Mouse (Mus musculus) activated CD4-positive, CD25-positive, alpha-beta regulatory T cell, adult 9 weeks (primary cell): Measurements from ENCODE around the gene Hbb-y. TPM values are rescaled to one million over a fixed set of nuclear protein-coding genes. Genes with fewer than 3 reads are reported as not detected.

Experiments
- polyA plus RNA-seq: library from polyadenylated mRNA; unstranded; fragments of 100-300 nt; shearing (Covaris generic); gene quantifications from one replicate; pipeline ENCODE4 v1.2.1, GENCODE M21; 2017

The Hbb-y gene
- not detected for polyA plus RNA-seq

GRCm38 (mm10) chr7:103853090-103853489 is at the start of gene Hbb-y:
Gene Hbb-y (minus strand): TSS chr7:103853216.

GRCm38 (mm10) chr7:103894385-103894784 is 41.4 kb upstream of the Hbb-y start, which contains the start of gene Olfr64:
Gene Olfr64 (minus strand): TSS chr7:103894485.

GRCm38 (mm10) chr7:103886152-103886551 is 33.1 kb upstream of the Hbb-y start, which contains the start of gene Olfr66:
Gene Olfr66 (minus strand): TSS chr7:103886252.

GRCm38 (mm10) chr7:103843034-103843433 is 10.0 kb downstream of the Hbb-y start, which contains the start of gene Hbb-bh1:
Gene Hbb-bh1 (minus strand): TSS chr7:103843164.

GRCm38 (mm10) chr7:103840268-103840667 is 12.7 kb downstream of the Hbb-y start, which contains the start of gene Hbb-bh2:
Gene Hbb-bh2 (minus strand): TSS chr7:103840520.

GRCm38 (mm10) chr7:103827808-103828207 is 25.2 kb downstream of the Hbb-y start, which contains the start of gene Hbb-bs:
Gene Hbb-bs (minus strand): TSS chr7:103828096.

GRCm38 (mm10) chr7:103813766-103814165 is 39.2 kb downstream of the Hbb-y start, which contains the start of gene Hbb-bt:
Gene Hbb-bt (minus strand): TSS chr7:103813996.

Other genes starting within 250 kb of the Hbb-y start
- gene Olfr620, start 240.7 kb downstream of the Hbb-y start, polyA plus RNA-seq, result not detected
- not detected for gene Olfr622, start 210.5 kb downstream of the Hbb-y start, polyA plus RNA-seq
- gene Olfr623, start 189.5 kb downstream of the Hbb-y start, polyA plus RNA-seq, result not detected
- not detected for gene Olfr624, start 182.0 kb downstream of the Hbb-y start, polyA plus RNA-seq
- not detected for gene Olfr625-ps1, start 170.5 kb downstream of the Hbb-y start, polyA plus RNA-seq
- not detected for gene Olfr243, start 138.5 kb downstream of the Hbb-y start, polyA plus RNA-seq
- gene Olfr628, start 122.8 kb downstream of the Hbb-y start, polyA plus RNA-seq, result not detected
- not detected for gene Olfr629, start 108.3 kb downstream of the Hbb-y start, polyA plus RNA-seq
- not detected for gene Olfr630, start 95.9 kb downstream of the Hbb-y start, polyA plus RNA-seq
- gene Olfr69, start 81.6 kb downstream of the Hbb-y start, polyA plus RNA-seq, result not detected
- gene Olfr68, start 73.5 kb downstream of the Hbb-y start, polyA plus RNA-seq, result not detected
- not detected for gene Olfr67, start 61.4 kb downstream of the Hbb-y start, polyA plus RNA-seq
- gene Hbb-bt, start 39.2 kb downstream of the Hbb-y start, polyA plus RNA-seq, result 106 TPM
- gene Hbb-bs, start 25.1 kb downstream of the Hbb-y start, polyA plus RNA-seq, result 546 TPM
- gene Hbb-bh2, start 12.7 kb downstream of the Hbb-y start, polyA plus RNA-seq, result not detected
- not detected for gene Hbb-bh1, start 10.1 kb downstream of the Hbb-y start, polyA plus RNA-seq
- not detected for gene Olfr66, start 33.0 kb upstream of the Hbb-y start, polyA plus RNA-seq
- not detected for gene Olfr64, start 41.3 kb upstream of the Hbb-y start, polyA plus RNA-seq
- gene Olfr65, start 50.3 kb upstream of the Hbb-y start, polyA plus RNA-seq, result not detected
- not detected for gene Olfr631, start 75.6 kb upstream of the Hbb-y start, polyA plus RNA-seq
- not detected for gene Olfr632, start 81.1 kb upstream of the Hbb-y start, polyA plus RNA-seq
- gene Olfr633, start 91.2 kb upstream of the Hbb-y start, polyA plus RNA-seq, result not detected
- 0.04 TPM for gene Olfr635, start 117.9 kb upstream of the Hbb-y start, polyA plus RNA-seq
- gene Olfr638, start 145.5 kb upstream of the Hbb-y start, polyA plus RNA-seq, result not detected
- not detected for gene Olfr639, start 164.1 kb upstream of the Hbb-y start, polyA plus RNA-seq
- not detected for gene Olfr640, start 172.4 kb upstream of the Hbb-y start, polyA plus RNA-seq
- not detected for gene Olfr641, start 182.2 kb upstream of the Hbb-y start, polyA plus RNA-seq
- gene Olfr642, start 199.4 kb upstream of the Hbb-y start, polyA plus RNA-seq, result not detected
- not detected for gene 4930516K23Rik, start 208.2 kb upstream of the Hbb-y start, polyA plus RNA-seq
- not detected for gene Olfr644, start 218.7 kb upstream of the Hbb-y start, polyA plus RNA-seq
- gene Olfr645, start 232.2 kb upstream of the Hbb-y start, polyA plus RNA-seq, result not detected